ENCODE assay signal across 17 mouse cellular contexts in the genomic region with DNA sequence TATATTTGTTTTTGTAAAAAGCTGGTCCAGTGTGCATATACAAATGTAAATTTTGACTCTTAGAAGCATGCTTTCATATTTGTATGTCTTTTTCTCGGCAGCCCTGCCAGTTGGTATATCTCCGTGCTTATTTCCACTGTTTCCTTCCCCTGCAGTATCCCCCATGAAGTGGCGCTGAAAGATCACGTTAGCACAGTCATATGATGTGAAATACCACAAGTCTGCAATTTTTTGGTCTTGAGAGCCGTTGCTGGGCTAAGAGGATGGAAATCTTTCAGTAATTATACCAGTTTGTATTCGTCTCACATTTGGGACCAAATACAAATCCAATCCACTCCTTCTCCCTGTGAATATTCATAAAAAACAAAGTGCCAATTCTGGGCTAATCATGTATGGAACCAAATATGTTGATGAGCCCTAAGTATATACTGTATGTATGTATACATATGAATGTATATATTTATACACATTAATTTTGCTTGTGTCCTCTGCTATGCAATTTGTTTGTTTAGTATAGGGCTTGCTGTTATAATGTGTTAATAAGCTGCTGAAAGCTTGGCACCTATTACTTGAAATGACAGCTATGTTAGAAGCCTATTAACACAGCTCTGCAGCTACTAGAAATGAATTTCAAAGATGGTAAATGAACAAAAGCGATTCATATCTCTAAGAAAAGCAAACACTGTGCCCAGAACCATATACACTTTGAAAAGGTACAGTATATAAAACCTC.
DNase-seq lines count a peak whose midpoint lies in the region; ATAC-seq and TF ChIP-seq lines count a peak whose summit lies in the region.
"Had no signal": no experiment of that assay in that cellular context is flagged by ENCODE, and none has a peak within 500 bp of the region (broad histone marks: within the 10 kb centered on the region; RNA-seq: fewer than 3 reads in every experiment).

No protein-coding gene starts in this region.

- H3K4me2 ChIP-seq in intestine, postnatal 0 days (replicated peaks; ENCODE audit: low read depth) = no peak overlapping the region
- H3K4me2 ChIP-seq in intestine, embryonic 15.5 days (replicated peaks) = no peak overlapping the region
- no peak overlapping the region for H3K4me2 ChIP-seq in liver, embryonic 11.5 days
- H3K4me2 ChIP-seq: embryonic facial prominence, embryonic 15.5 days; heart, embryonic 12.5 days; stomach, embryonic 15.5 days had no signal

- DNase-seq in layer of hippocampus, postnatal 14 days (ENCODE audit: low spot score in 2 of 2) = peak; percentile 6 to 28
- DNase-seq in layer of hippocampus, adult 8-10 months (ENCODE audit: low spot score in 2 of 2) = no peak
- DNase-seq in right cerebral cortex, postnatal 4 days = peak; percentile 14
- no peak for DNase-seq in right cerebral cortex, adult 18-20 months
- DNase-seq in liver, embryonic 11.5 days (ENCODE audit: low spot score) = no peak
- DNase-seq: adrenal gland, adult 8-10 months; cerebellum, adult 8-10 months; gastrocnemius, postnatal 25 days; heart, postnatal 36 days; lung, postnatal 14 days; thymus, postnatal 25 days had no signal

- no peaks in the 10 kb centered on the region for H3K4me1 ChIP-seq in intestine, postnatal 0 days (replicated peaks; ENCODE audit: control insufficient read depth, insufficient read depth, low read length)
- H3K4me1 ChIP-seq in intestine, embryonic 15.5 days (replicated peaks) = no peaks in the 10 kb centered on the region
- no peaks in the 10 kb centered on the region for H3K4me1 ChIP-seq in liver, embryonic 11.5 days (replicated peaks; ENCODE audit: control insufficient read depth, insufficient read depth, low read length)
- H3K4me1 ChIP-seq: embryonic facial prominence, embryonic 15.5 days; heart, embryonic 12.5 days; stomach, embryonic 15.5 days had no signal

- TF ChIP-seq CTCF in intestine, postnatal 0 days (IDR thresholded peaks at IDR 0.05; ENCODE audit: low read depth) = peak; percentile 28

- H3K27ac ChIP-seq in intestine, postnatal 0 days (ENCODE audit: low read depth, low read length) = no peak overlapping the region
- H3K27ac ChIP-seq in intestine, embryonic 15.5 days = no peak overlapping the region
- no peak overlapping the region for H3K27ac ChIP-seq in liver, embryonic 11.5 days (ENCODE audit: low read depth, low read length)
- H3K27ac ChIP-seq: embryonic facial prominence, embryonic 15.5 days; stomach, embryonic 15.5 days had no signal

- H3K9me3 ChIP-seq in intestine, postnatal 0 days (ENCODE audit: control insufficient read depth) = no peaks in the 10 kb centered on the region
- H3K9me3 ChIP-seq in intestine, embryonic 15.5 days = no peaks in the 10 kb centered on the region
- H3K9me3 ChIP-seq in liver, embryonic 11.5 days (ENCODE audit: control insufficient read depth, low read length) = no peaks in the 10 kb centered on the region
- H3K9me3 ChIP-seq: embryonic facial prominence, embryonic 15.5 days; heart, embryonic 12.5 days; stomach, embryonic 15.5 days had no signal

- no peak overlapping the region for H3K9ac ChIP-seq in intestine, postnatal 0 days (ENCODE audit: low read depth, low read length)
- H3K9ac ChIP-seq in intestine, embryonic 15.5 days = no peak overlapping the region
- no peak overlapping the region for H3K9ac ChIP-seq in liver, embryonic 11.5 days (ENCODE audit: low read depth, low read length)
- H3K9ac ChIP-seq: embryonic facial prominence, embryonic 15.5 days; heart, embryonic 12.5 days; stomach, embryonic 15.5 days had no signal

- no peak for ATAC-seq in intestine, postnatal 0 days
- no peak for ATAC-seq in intestine, embryonic 15.5 days
- no peak for ATAC-seq in liver, embryonic 11.5 days (replicated peaks; ENCODE audit: low FRiP score)
- ATAC-seq: CD4-positive, CD25-positive, alpha-beta regulatory T cell, adult 4 months had no signal

- H3K27me3 ChIP-seq in intestine, postnatal 0 days (replicated peaks; ENCODE audit: control insufficient read depth, insufficient read depth, low read length) = no peaks in the 10 kb centered on the region
- no peaks in the 10 kb centered on the region for H3K27me3 ChIP-seq in intestine, embryonic 15.5 days (replicated peaks)
- H3K27me3 ChIP-seq in liver, embryonic 11.5 days (replicated peaks; ENCODE audit: control insufficient read depth, insufficient read depth, low read length) = no peaks in the 10 kb centered on the region
- H3K27me3 ChIP-seq: embryonic facial prominence, embryonic 15.5 days; heart, embryonic 12.5 days; stomach, embryonic 15.5 days had no signal

- no peak overlapping the region for H3K4me3 ChIP-seq in intestine, postnatal 0 days (ENCODE audit: low read depth, low read length)
- no peak overlapping the region for H3K4me3 ChIP-seq in intestine, embryonic 15.5 days (replicated peaks)
- no peak overlapping the region for H3K4me3 ChIP-seq in liver, embryonic 11.5 days (ENCODE audit: low read depth, low read length)
- H3K4me3 ChIP-seq: embryonic facial prominence, embryonic 15.5 days; heart, embryonic 12.5 days; stomach, embryonic 15.5 days had no signal

- WGBS in intestine, postnatal 0 days = 54% methylated on average over 7 of the region's 7 CpGs
- 54% methylated on average over 7 of the region's 7 CpGs for WGBS in intestine, embryonic 15.5 days
- whole genome bisulfite sequencing in liver, embryonic 11.5 days = 73% methylated on average over 7 of the region's 7 CpGs

- H3K36me3 ChIP-seq in intestine, postnatal 0 days (ENCODE audit: control insufficient read depth, insufficient read depth) = no peaks in the 10 kb centered on the region
- no peaks in the 10 kb centered on the region for H3K36me3 ChIP-seq in intestine, embryonic 15.5 days
- no peaks in the 10 kb centered on the region for H3K36me3 ChIP-seq in liver, embryonic 11.5 days (ENCODE audit: control insufficient read depth, insufficient read depth, low read length)
- H3K36me3 ChIP-seq: embryonic facial prominence, embryonic 15.5 days; heart, embryonic 12.5 days; stomach, embryonic 15.5 days had no signal

Comparison
In these comparisons a context has a peak if more than half of its experiments do, and no peak if none do; other contexts are left out.
1. DNase-seq: peak in layer of hippocampus, postnatal 14 days (2 of 2) and right cerebral cortex, postnatal 4 days (single experiment); none in layer of hippocampus, adult 8-10 months (0 of 2), right cerebral cortex, adult 18-20 months (single experiment) and liver, embryonic 11.5 days (single experiment).